ENCODE assay signal across 9 mouse cellular contexts in genomic region chr10:18999427-18999826, GRCm38 (mm10). TPM values are rescaled to one million over a fixed set of nuclear protein-coding genes. Genes with fewer than 3 reads are reported as not detected.
DNase-seq lines count a peak whose midpoint lies in the region; ATAC-seq and TF ChIP-seq lines count a peak whose summit lies in the region.
"Had no signal": no experiment of that assay in that cellular context is flagged by ENCODE, and none has a peak within 500 bp of the region (broad histone marks: within the 10 kb centered on the region; RNA-seq: fewer than 3 reads in every experiment).

No protein-coding gene starts in this region.

- no peak for TF ChIP-seq POLR2A in MEL (IDR thresholded peaks at IDR 0.05; ENCODE audit: control insufficient read depth in 1 of 2, insufficient read depth in 1 of 2, low read depth in 1 of 2, low read length in 2 of 2, poor library complexity in 1 of 2)

- no peak overlapping the region for H3K9ac ChIP-seq in MEL (ENCODE audit: control insufficient read depth, low read depth, low read length, poor library complexity, severe bottlenecking)
- H3K9ac ChIP-seq in liver, postnatal 0 days (replicated peaks), result no peak overlapping the region
- H3K9ac ChIP-seq in forebrain, embryonic 15.5 days (replicated peaks), result no peak overlapping the region
- H3K9ac ChIP-seq: liver, embryonic 15.5 days had no signal

- H3K4me3 ChIP-seq in layer of hippocampus, adult 2 months, result no peak overlapping the region
- no peak overlapping the region for H3K4me3 ChIP-seq in MEL (ENCODE audit: control insufficient read depth in 1 of 2, insufficient read depth in 1 of 2, low read depth in 2 of 2, low read length in 2 of 2)
- no peak overlapping the region for H3K4me3 ChIP-seq in liver, postnatal 0 days (ENCODE audit: low read depth, low read length)
- no peak overlapping the region for H3K4me3 ChIP-seq in forebrain, embryonic 15.5 days
- H3K4me3 ChIP-seq: liver, embryonic 15.5 days had no signal

- ATAC-seq in liver, postnatal 0 days, result no peak
- no peak for ATAC-seq in forebrain, embryonic 15.5 days (replicated peaks)

- no peak overlapping the region for H3K27ac ChIP-seq in layer of hippocampus, adult 2 months
- H3K27ac ChIP-seq in MEL (ENCODE audit: control insufficient read depth, low read depth, low read length), result no peak overlapping the region
- H3K27ac ChIP-seq in liver, postnatal 0 days (ENCODE audit: low read depth), result no peak overlapping the region
- H3K27ac ChIP-seq in forebrain, embryonic 15.5 days (replicated peaks), result no peak overlapping the region
- H3K27ac ChIP-seq: liver, embryonic 15.5 days had no signal

- peaks cover 0 to 3% of the 10 kb centered on the region in 2 experiments; a peak in 3 of 4 replicates for H3K27me3 ChIP-seq in MEL (ENCODE audit: control insufficient read depth in 1 of 2, insufficient read depth in 2 of 2, low read length in 2 of 2)
- H3K27me3 ChIP-seq in liver, postnatal 0 days (ENCODE audit: insufficient read depth, low read length), result no peaks in the 10 kb centered on the region
- no peaks in the 10 kb centered on the region for H3K27me3 ChIP-seq in forebrain, embryonic 15.5 days
- H3K27me3 ChIP-seq: liver, embryonic 15.5 days had no signal

- no peaks in the 10 kb centered on the region for H3K4me1 ChIP-seq in MEL (ENCODE audit: control insufficient read depth in 1 of 2, insufficient read depth in 2 of 2, low read length in 2 of 2)
- H3K4me1 ChIP-seq in liver, postnatal 0 days (ENCODE audit: insufficient read depth), result no peaks in the 10 kb centered on the region
- H3K4me1 ChIP-seq in forebrain, embryonic 15.5 days, result no peaks in the 10 kb centered on the region
- H3K4me1 ChIP-seq: liver, embryonic 15.5 days had no signal

- no peak overlapping the region for H3K4me2 ChIP-seq in liver, postnatal 0 days (ENCODE audit: low read depth, low read length)
- H3K4me2 ChIP-seq in forebrain, embryonic 15.5 days (replicated peaks), result no peak overlapping the region
- H3K4me2 ChIP-seq: liver, embryonic 15.5 days had no signal

- no peak for TF ChIP-seq EP300 in MEL (IDR thresholded peaks at IDR 0.05; ENCODE audit: low read depth in 1 of 2, low read length in 2 of 2)
- TF ChIP-seq EP300 in liver, postnatal 0 days (IDR thresholded peaks at IDR 0.05; ENCODE audit: low read depth), result no peak

- TF ChIP-seq RAD21 in MEL (IDR thresholded peaks at IDR 0.05; ENCODE audit: low read depth, low read length), result peak; percentile 69

- WGBS in liver, postnatal 0 days (ENCODE audit: insufficient replicate concordance), result 77% methylated on average over 2 of the region's 2 CpGs
- 76% methylated on average over 2 of the region's 2 CpGs for WGBS in forebrain, embryonic 15.5 days

- no peak for DNase-seq in layer of hippocampus, adult 2 months (ENCODE audit: low spot score in 2 of 2)
- DNase-seq in layer of hippocampus, adult 18-20 months (ENCODE audit: low spot score in 2 of 2), result no peak
- peak; percentile 40 for DNase-seq in MEL (ENCODE audit: low read depth, low spot score)
- peak; percentile 52 for DNase-seq in liver, postnatal 0 days
- DNase-seq in thymus, postnatal 0 days (ENCODE audit: low spot score), result peak; percentile 69
- DNase-seq in ovary, postnatal 14 days (ENCODE audit: low spot score), result no peak
- no peak for DNase-seq in urinary bladder, postnatal 36 days (ENCODE audit: low spot score in 2 of 2)

- TF ChIP-seq CTCF in layer of hippocampus, adult 2 months (conservative IDR thresholded peaks at IDR 0.05), result peak; percentile 52
- TF ChIP-seq CTCF in MEL (IDR thresholded peaks at IDR 0.05 in 2 of 3, conservative IDR thresholded peaks at IDR 0.05 in 1 of 3; ENCODE audit: control insufficient read depth in 1 of 3, insufficient read depth in 1 of 3, low read depth in 2 of 3, low read length in 3 of 3, poor library complexity in 1 of 3, severe bottlenecking in 1 of 3), result peak in 2 of 3 experiments; percentile 68 to 79; a peak in 5 of 6 replicates
- peak; percentile 63 for TF ChIP-seq CTCF in liver, postnatal 0 days (IDR thresholded peaks at IDR 0.05; ENCODE audit: low read depth)

- H3K36me3 ChIP-seq in MEL (ENCODE audit: control insufficient read depth in 1 of 2, insufficient read depth in 2 of 2, low read length in 2 of 2), result no peaks in the 10 kb centered on the region
- H3K36me3 ChIP-seq in liver, postnatal 0 days (replicated peaks; ENCODE audit: insufficient read depth, low read length), result peaks cover 32% of the 10 kb centered on the region
- no peaks in the 10 kb centered on the region for H3K36me3 ChIP-seq in forebrain, embryonic 15.5 days

- no peaks in the 10 kb centered on the region for H3K9me3 ChIP-seq in MEL (replicated peaks; ENCODE audit: insufficient read depth, low read length)
- no peaks in the 10 kb centered on the region; the same call in 1 of the 2 replicates for H3K9me3 ChIP-seq in liver, postnatal 0 days (ENCODE audit: low read length)
- H3K9me3 ChIP-seq in forebrain, embryonic 15.5 days, result no peaks in the 10 kb centered on the region
- H3K9me3 ChIP-seq: liver, embryonic 15.5 days had no signal

- H3K79me2 ChIP-seq in MEL (ENCODE audit: control insufficient read depth, insufficient read depth, low read length, poor library complexity), result no peaks in the 10 kb centered on the region

TF ChIP-seq in MEL, 35 proteins besides CTCF, POLR2A, EP300 and RAD21:
- no peak for TF ChIP-seq GATA1 (IDR thresholded peaks at IDR 0.05; ENCODE audit: low read depth, low read length)
- no peak for TF ChIP-seq JUND (IDR thresholded peaks at IDR 0.05; ENCODE audit: low read depth, low read length)
- no peak for TF ChIP-seq NRF1 (IDR thresholded peaks at IDR 0.05; ENCODE audit: insufficient read depth, low read depth, low read length, poor library complexity, severe bottlenecking)
- TF ChIP-seq UBTF (IDR thresholded peaks at IDR 0.05; ENCODE audit: borderline replicate concordance, insufficient read depth, low read depth, low read length), result no peak
- TF ChIP-seq GABPA (IDR thresholded peaks at IDR 0.05; ENCODE audit: low read depth, low read length), result no peak
- TF ChIP-seq SMC3 (IDR thresholded peaks at IDR 0.05; ENCODE audit: low read depth, low read length), result peak; percentile 90
- no peak for TF ChIP-seq HCFC1 (IDR thresholded peaks at IDR 0.05; ENCODE audit: low read depth, low read length)
- no peak for TF ChIP-seq POLR2AphosphoS2 (IDR thresholded peaks at IDR 0.05; ENCODE audit: low read length)
- TF ChIP-seq TAL1 (IDR thresholded peaks at IDR 0.05; ENCODE audit: low read length), result no peak
- TF ChIP-seq E2F4 (IDR thresholded peaks at IDR 0.05; ENCODE audit: borderline replicate concordance, low read depth, low read length), result no peak
- no peak for TF ChIP-seq ZNF384 (IDR thresholded peaks at IDR 0.05; ENCODE audit: low read depth, low read length)
- TF ChIP-seq CHD1 (IDR thresholded peaks at IDR 0.05; ENCODE audit: low read depth, low read length), result no peak
- no peak for TF ChIP-seq TCF12 (IDR thresholded peaks at IDR 0.05; ENCODE audit: low read depth, low read length)
- no peak for TF ChIP-seq RCOR1 (IDR thresholded peaks at IDR 0.05; ENCODE audit: low read depth, low read length)
- TF ChIP-seq ZC3H11A (IDR thresholded peaks at IDR 0.05; ENCODE audit: low read depth, low read length), result peak; percentile 74
- TF ChIP-seq TBP (IDR thresholded peaks at IDR 0.05; ENCODE audit: low read depth, low read length), result no peak

RNA-seq across cellular contexts. Expression of gene Tnfaip3, which starts 16.0 kb away (rescaled TPM):
- total RNA-seq in layer of hippocampus, adult 2 months (2021), result 1 to 10 TPM; 3.9 to 5.0 TPM
- 1 to 10 TPM; 5.1 to 5.6 TPM for total RNA-seq in layer of hippocampus, adult 18-20 months (2021)
- 0.54 and 0.56 TPM in 2 replicates for total RNA-seq in MEL (2012; rRNA removed)
- under 1 TPM in 1 of 2 experiments, not detected in 1; 0.38 TPM for polyA plus RNA-seq in MEL (2012; ENCODE audit: insufficient read depth in 1 of 2, insufficient read length in 2 of 2, low read depth in 1 of 2, low replicate concordance in 2 of 2, missing spikeins in 1 of 2)
- polyA plus RNA-seq in liver, postnatal 0 days (2015; fragmentation: Nextera tagmentation; extraction: Ambion mirVana), result 0.89 and 1.3 TPM in 2 replicates
- polyA plus RNA-seq in thymus, postnatal 0 days (2015; fragmentation: Nextera tagmentation; extraction: Ambion mirVana), result 26.6 and 27.6 TPM in 2 replicates
- 2.2 TPM in 2 replicates for polyA plus RNA-seq in forebrain, embryonic 15.5 days (2015; fragmentation: Nextera tagmentation; extraction: Ambion mirVana)

Comparison
In these comparisons a context has a peak if more than half of its experiments do, and no peak if none do; other contexts are left out.
1. DNase-seq: peak in MEL (single experiment), liver, postnatal 0 days (single experiment) and thymus, postnatal 0 days (single experiment); none in layer of hippocampus, adult 2 months (0 of 2), layer of hippocampus, adult 18-20 months (0 of 2), ovary, postnatal 14 days (single experiment) and urinary bladder, postnatal 36 days (0 of 2).
2. Peak in every context shown above with its lines, with median percentiles within 50 percentile points of each other: CTCF ChIP-seq.